In the genomic region with DNA sequence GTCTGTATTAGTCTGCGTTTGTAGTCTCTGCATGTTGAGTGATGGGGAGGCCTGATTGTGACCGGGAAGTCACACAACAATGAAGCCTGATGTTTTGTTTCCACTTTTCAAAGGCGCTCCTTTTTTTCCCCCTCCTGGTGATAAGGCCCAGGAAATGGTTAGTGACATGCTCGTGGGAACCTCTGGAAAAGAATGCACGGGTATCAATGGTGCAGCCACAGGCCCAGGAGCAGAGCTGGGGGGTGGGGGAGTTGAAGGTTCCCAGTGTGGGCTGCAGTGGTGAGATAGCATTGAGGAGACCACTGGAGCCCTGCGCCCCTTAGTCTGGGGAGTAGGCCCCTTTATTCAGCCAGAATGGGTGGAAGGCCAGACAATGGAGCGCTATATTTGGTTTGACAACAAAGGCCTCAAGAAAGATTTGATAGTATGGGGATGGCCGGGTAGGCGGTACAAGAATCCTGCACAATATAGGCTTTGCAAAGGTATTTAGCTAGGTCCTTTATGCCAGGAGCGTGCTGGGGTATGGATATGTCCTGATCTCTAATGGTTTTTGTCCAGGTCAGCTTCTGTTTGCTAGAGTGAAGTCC, we compare ENCODE assay signal across 18 mouse cellular contexts.
DNase-seq lines count a peak whose midpoint lies in the region; ATAC-seq and TF ChIP-seq lines count a peak whose summit lies in the region.
"Had no signal": no experiment of that assay in that cellular context is flagged by ENCODE, and none has a peak within 500 bp of the region (broad histone marks: within the 10 kb centered on the region; RNA-seq: fewer than 3 reads in every experiment).

No protein-coding gene starts in this region.

- no peak overlapping the region for H3K4me3 ChIP-seq in forebrain, embryonic 10.5 days
- H3K4me3 ChIP-seq in forebrain, embryonic 16.5 days (replicated peaks; ENCODE audit: low read length), result no peak overlapping the region
- no peak overlapping the region for H3K4me3 ChIP-seq in heart, postnatal 0 days (ENCODE audit: low read depth, low read length)
- H3K4me3 ChIP-seq in midbrain, embryonic 11.5 days (ENCODE audit: low read depth, low read length), result no peak overlapping the region
- H3K4me3 ChIP-seq in midbrain, embryonic 15.5 days, result no peak overlapping the region
- H3K4me3 ChIP-seq: embryonic facial prominence, embryonic 12.5 days; limb, embryonic 15.5 days; lung, embryonic 15.5 days; neural tube, embryonic 12.5 days had no signal

- peak overlapping the region; percentile 73 for H3K27ac ChIP-seq in forebrain, embryonic 10.5 days
- no peak overlapping the region for H3K27ac ChIP-seq in forebrain, embryonic 16.5 days (ENCODE audit: low read length)
- no peak overlapping the region for H3K27ac ChIP-seq in heart, postnatal 0 days (ENCODE audit: low read depth)
- peak overlapping the region; percentile 41; the same call in 1 of the 2 replicates for H3K27ac ChIP-seq in midbrain, embryonic 11.5 days (ENCODE audit: low read depth, low read length)
- H3K27ac ChIP-seq in midbrain, embryonic 15.5 days, result no peak overlapping the region
- H3K27ac ChIP-seq: embryonic facial prominence, embryonic 12.5 days; limb, embryonic 15.5 days; lung, embryonic 15.5 days; neural tube, embryonic 12.5 days had no signal

- H3K9ac ChIP-seq in forebrain, embryonic 16.5 days (replicated peaks; ENCODE audit: low read depth, low read length), result no peak overlapping the region
- no peak overlapping the region for H3K9ac ChIP-seq in heart, postnatal 0 days (replicated peaks; ENCODE audit: low read depth, low read length)
- peak overlapping the region; percentile 28; the same call in 1 of the 2 replicates for H3K9ac ChIP-seq in midbrain, embryonic 11.5 days (ENCODE audit: low read length)
- H3K9ac ChIP-seq in midbrain, embryonic 15.5 days, result no peak overlapping the region
- H3K9ac ChIP-seq: embryonic facial prominence, embryonic 12.5 days; limb, embryonic 15.5 days; lung, embryonic 15.5 days; neural tube, embryonic 12.5 days had no signal

- TF ChIP-seq CTCF in heart, postnatal 0 days (IDR thresholded peaks at IDR 0.05; ENCODE audit: low read depth), result no peak

- H3K4me2 ChIP-seq in forebrain, embryonic 16.5 days (ENCODE audit: low read length), result no peak overlapping the region
- no peak overlapping the region for H3K4me2 ChIP-seq in heart, postnatal 0 days (ENCODE audit: low read depth, low read length)
- no peak overlapping the region for H3K4me2 ChIP-seq in midbrain, embryonic 11.5 days
- H3K4me2 ChIP-seq in midbrain, embryonic 15.5 days, result no peak overlapping the region
- H3K4me2 ChIP-seq: embryonic facial prominence, embryonic 12.5 days; limb, embryonic 15.5 days; lung, embryonic 15.5 days; neural tube, embryonic 12.5 days had no signal

- no peaks in the 10 kb centered on the region for H3K9me3 ChIP-seq in forebrain, embryonic 10.5 days
- no peaks in the 10 kb centered on the region for H3K9me3 ChIP-seq in forebrain, embryonic 16.5 days (ENCODE audit: control insufficient read depth, low read length)
- no peaks in the 10 kb centered on the region for H3K9me3 ChIP-seq in heart, postnatal 0 days (replicated peaks; ENCODE audit: control insufficient read depth, low read length)
- no peaks in the 10 kb centered on the region for H3K9me3 ChIP-seq in midbrain, embryonic 11.5 days (ENCODE audit: control insufficient read depth, low read length)
- H3K9me3 ChIP-seq in midbrain, embryonic 15.5 days, result no peaks in the 10 kb centered on the region
- H3K9me3 ChIP-seq: embryonic facial prominence, embryonic 12.5 days; limb, embryonic 15.5 days; lung, embryonic 15.5 days; neural tube, embryonic 12.5 days had no signal

- no peaks in the 10 kb centered on the region for H3K36me3 ChIP-seq in forebrain, embryonic 10.5 days (replicated peaks)
- H3K36me3 ChIP-seq in forebrain, embryonic 16.5 days (ENCODE audit: control insufficient read depth, insufficient read depth), result no peaks in the 10 kb centered on the region
- H3K36me3 ChIP-seq in heart, postnatal 0 days (replicated peaks; ENCODE audit: control insufficient read depth, insufficient read depth, low read length), result no peaks in the 10 kb centered on the region
- H3K36me3 ChIP-seq in midbrain, embryonic 11.5 days (ENCODE audit: control insufficient read depth, insufficient read depth, low read length), result no peaks in the 10 kb centered on the region
- H3K36me3 ChIP-seq in midbrain, embryonic 15.5 days (replicated peaks), result no peaks in the 10 kb centered on the region
- H3K36me3 ChIP-seq: embryonic facial prominence, embryonic 12.5 days; limb, embryonic 15.5 days; lung, embryonic 15.5 days; neural tube, embryonic 12.5 days had no signal

- ATAC-seq in forebrain, embryonic 16.5 days, result no peak
- no peak for ATAC-seq in heart, postnatal 0 days (ENCODE audit: insufficient read depth, low read depth)
- ATAC-seq in midbrain, embryonic 11.5 days (ENCODE audit: low FRiP score), result peak; percentile 89
- ATAC-seq in midbrain, embryonic 15.5 days (replicated peaks), result no peak

- peaks cover 14% of the 10 kb centered on the region for H3K4me1 ChIP-seq in forebrain, embryonic 10.5 days
- H3K4me1 ChIP-seq in forebrain, embryonic 16.5 days (replicated peaks; ENCODE audit: control insufficient read depth, insufficient read depth, low read length), result no peaks in the 10 kb centered on the region
- H3K4me1 ChIP-seq in heart, postnatal 0 days (ENCODE audit: control insufficient read depth, insufficient read depth), result peaks cover 5% of the 10 kb centered on the region; the same call in 1 of the 2 replicates
- peaks cover 14% of the 10 kb centered on the region for H3K4me1 ChIP-seq in midbrain, embryonic 11.5 days (ENCODE audit: control insufficient read depth, insufficient read depth, low read length)
- H3K4me1 ChIP-seq in midbrain, embryonic 15.5 days, result no peaks in the 10 kb centered on the region
- H3K4me1 ChIP-seq: limb, embryonic 15.5 days had no signal

- no peaks in the 10 kb centered on the region for H3K27me3 ChIP-seq in forebrain, embryonic 10.5 days (ENCODE audit: poor library complexity, severe bottlenecking)
- no peaks in the 10 kb centered on the region for H3K27me3 ChIP-seq in forebrain, embryonic 16.5 days (replicated peaks; ENCODE audit: control insufficient read depth, insufficient read depth, low read length)
- H3K27me3 ChIP-seq in heart, postnatal 0 days (ENCODE audit: control insufficient read depth, insufficient read depth, low read length), result no peaks in the 10 kb centered on the region
- no peaks in the 10 kb centered on the region for H3K27me3 ChIP-seq in midbrain, embryonic 11.5 days (ENCODE audit: control insufficient read depth, insufficient read depth, low read length)
- H3K27me3 ChIP-seq in midbrain, embryonic 15.5 days (replicated peaks), result no peaks in the 10 kb centered on the region
- H3K27me3 ChIP-seq: embryonic facial prominence, embryonic 12.5 days; limb, embryonic 15.5 days; lung, embryonic 15.5 days; neural tube, embryonic 12.5 days had no signal

- DNase-seq in forebrain, embryonic 10.5 days (ENCODE audit: extremely low spot score, low spot score), result no peak
- DNase-seq in heart, postnatal 0 days (ENCODE audit: low spot score), result peak; percentile 48
- no peak for DNase-seq in heart, adult 18-20 months
- peak; percentile 85 for DNase-seq in midbrain, embryonic 11.5 days (ENCODE audit: low spot score, missing footprints)
- peak; percentile 5 for DNase-seq in yolk sac, embryonic 10.5 days (ENCODE audit: low spot score)
- DNase-seq in left cerebral cortex, adult 18-20 months (ENCODE audit: low spot score in 2 of 2), result no peak
- DNase-seq: adrenal gland, postnatal 14 days; cerebellum, adult 9-10 months; kidney, adult 8-10 months; kidney, postnatal 36 days; right cerebral cortex, postnatal 4 days; thymus, adult 18-20 months had no signal

- WGBS in forebrain, embryonic 10.5 days, result 44% methylated on average over 10 of the region's 10 CpGs
- WGBS in forebrain, embryonic 16.5 days, result 26% methylated on average over 10 of the region's 10 CpGs
- WGBS in heart, postnatal 0 days, result 30% methylated on average over 10 of the region's 10 CpGs
- WGBS in midbrain, embryonic 11.5 days, result 28% methylated on average over 10 of the region's 10 CpGs
- 18% methylated on average over 10 of the region's 10 CpGs for WGBS in midbrain, embryonic 15.5 days

- TF ChIP-seq EP300 in heart, postnatal 0 days (IDR thresholded peaks at IDR 0.05; ENCODE audit: low read depth), result no peak

Comparison
In these comparisons a context has a peak if more than half of its experiments do, and no peak if none do; other contexts are left out.
1. DNase-seq: peak in heart, postnatal 0 days (single experiment), midbrain, embryonic 11.5 days (single experiment) and yolk sac, embryonic 10.5 days (single experiment); none in forebrain, embryonic 10.5 days (single experiment), heart, adult 18-20 months (0 of 2) and left cerebral cortex, adult 18-20 months (0 of 2).
2. H3K27ac ChIP-seq: peak in forebrain, embryonic 10.5 days (single experiment) and midbrain, embryonic 11.5 days (single experiment); none in forebrain, embryonic 16.5 days (single experiment), heart, postnatal 0 days (single experiment) and midbrain, embryonic 15.5 days (single experiment).